Mouse (Mus musculus): ENCODE results near the gene Cd27. TPM values are rescaled to one million over a fixed set of nuclear protein-coding genes. Genes with fewer than 3 reads are reported as not detected.

Cd27 gene
- polyA plus RNA-seq, 1 experiment from 2014 or later, result 0.24 TPM

GRCm38 (mm10) chr6:125192016-125192714 lies 44.6 kb downstream of the Cd27 start:
- H3K9me3 ChIP-seq (replicated peaks; ENCODE audit: control insufficient read depth, low read length), result no peaks in the 10 kb centered on the region
- DNase-seq (ENCODE audit: low spot score), result peak; percentile 97
- ATAC-seq, result peak; percentile 93
- H3K36me3 ChIP-seq (ENCODE audit: control insufficient read depth, insufficient read depth, low read length), result peaks cover 40% of the 10 kb centered on the region
- H3K9ac ChIP-seq (ENCODE audit: low read length), result peak overlapping the region; percentile 81
- peak overlapping the region; percentile 99 for H3K27ac ChIP-seq (ENCODE audit: low read depth, low read length)
- WGBS, result under 1% methylated on average over 34 of the region's 34 CpGs
- no peaks in the 10 kb centered on the region for H3K27me3 ChIP-seq (replicated peaks; ENCODE audit: control insufficient read depth, insufficient read depth, low read length)
- H3K4me2 ChIP-seq (ENCODE audit: low read length), result peak overlapping the region; percentile 84
- H3K4me3 ChIP-seq (ENCODE audit: low read depth, low read length), result peak overlapping the region; percentile 51
- H3K4me1 ChIP-seq (ENCODE audit: control insufficient read depth, insufficient read depth, low read length), result peaks cover 7% of the 10 kb centered on the region

- Histone ChIP-seq H3K9ac (ENCODE audit: low read length) (peak within 1 kb of the TSS; percentile 81), H3K4me3 (ENCODE audit: low read depth, low read length) (peak within 1 kb of the TSS; percentile 51), H3K36me3 (ENCODE audit: control insufficient read depth, insufficient read depth, low read length) (peaks cover 47% of the 10 kb centered on the region), H3K4me2 (ENCODE audit: low read length) (peak within 1 kb of the TSS; percentile 84), H3K9me3 (replicated peaks; ENCODE audit: control insufficient read depth, low read length) (no peaks in the 10 kb centered on the region), H3K4me1 (ENCODE audit: control insufficient read depth, insufficient read depth, low read length) (peaks cover 7% of the 10 kb centered on the region), H3K27me3 (replicated peaks; ENCODE audit: control insufficient read depth, insufficient read depth, low read length) (no peaks in the 10 kb centered on the region), H3K27ac (ENCODE audit: low read depth, low read length) (peak within 1 kb of the TSS; percentile 99)
- peak; percentile 97 for ATAC-seq
- under 1% methylated on average over 54 of the region's 54 CpGs for WGBS
- DNase-seq (ENCODE audit: low spot score), result peak; percentile 99
These were observed 45.3 kb downstream of the Cd27 start, which contains the start of the genes Ncapd2 and Mrpl51 for GRCm38 (mm10) chr6:125191332-125192015. Gene Ncapd2 (minus strand): TSS chr6:125191701. Gene Mrpl51 (plus strand): TSS chr6:125191801.

- H3K4me3 ChIP-seq (ENCODE audit: low read depth, low read length), result peak overlapping the region; percentile 51
- H3K36me3 ChIP-seq (ENCODE audit: control insufficient read depth, insufficient read depth, low read length), result peaks cover 54% of the 10 kb centered on the region
- ATAC-seq (no peak), DNase-seq (ENCODE audit: low spot score) (peak; percentile 16)
- H3K9ac ChIP-seq (ENCODE audit: low read length), result peak overlapping the region; percentile 71
- H3K4me1 ChIP-seq (ENCODE audit: control insufficient read depth, insufficient read depth, low read length), result peaks cover 7% of the 10 kb centered on the region
- H3K27ac ChIP-seq (ENCODE audit: low read depth, low read length), result no peak overlapping the region; the same call in 1 of the 2 replicates
- H3K9me3 ChIP-seq (replicated peaks; ENCODE audit: control insufficient read depth, low read length), result no peaks in the 10 kb centered on the region
- H3K27me3 ChIP-seq (replicated peaks; ENCODE audit: control insufficient read depth, insufficient read depth, low read length), result no peaks in the 10 kb centered on the region
- H3K4me2 ChIP-seq (ENCODE audit: low read length), result peak overlapping the region; percentile 60
These were observed 46.0 kb downstream of the Cd27 start for GRCm38 (mm10) chr6:125190816-125191215.

- H3K36me3 ChIP-seq (ENCODE audit: control insufficient read depth, insufficient read depth, low read length), result peaks cover 79% of the 10 kb centered on the region
- H3K27ac ChIP-seq (ENCODE audit: low read depth, low read length), result no peak overlapping the region
- H3K4me1 ChIP-seq (ENCODE audit: control insufficient read depth, insufficient read depth, low read length), result 0 out of 2 replicates have a peak, but pooled peaks cover 2% of the 10 kb centered on the region
- H3K4me3 ChIP-seq (ENCODE audit: low read depth, low read length), result no peak overlapping the region
- H3K4me2 ChIP-seq (ENCODE audit: low read length), result no peak overlapping the region
- WGBS, result 97% methylated on average over 10 of the region's 10 CpGs
- ATAC-seq (no peak), DNase-seq (ENCODE audit: low spot score) (no peak)
- H3K9me3 ChIP-seq (replicated peaks; ENCODE audit: control insufficient read depth, low read length), result no peaks in the 10 kb centered on the region
- no peaks in the 10 kb centered on the region for H3K27me3 ChIP-seq (replicated peaks; ENCODE audit: control insufficient read depth, insufficient read depth, low read length)
- H3K9ac ChIP-seq (ENCODE audit: low read length), result no peak overlapping the region
These were observed 50.6 kb downstream of the Cd27 start for GRCm38 (mm10) chr6:125186203-125186602.

Small RNAs within 50 kb of the gene (microRNA-seq; reads per million reads assigned to microRNA genes)
- 0.93 reads per million for gene Mir3098
- gene Mir8113, result not detected

Other genes with a start within 250 kb of the Cd27 start
- 22.6 and 28.0 TPM in 2 replicates for gene Pianp, start 240.3 kb downstream of the Cd27 start, polyA plus RNA-seq (2014; fragmentation: Nextera tagmentation; extraction: Ambion mirVana)
- gene Zfp384, start 227.9 kb downstream of the Cd27 start, polyA plus RNA-seq (2014; fragmentation: Nextera tagmentation; extraction: Ambion mirVana), result 8.4 and 9.8 TPM in 2 replicates
- gene Ing4, start 197.2 kb downstream of the Cd27 start, polyA plus RNA-seq (2014; fragmentation: Nextera tagmentation; extraction: Ambion mirVana), result 178 and 181 TPM in 2 replicates
- 10.2 and 14.8 TPM in 2 replicates for gene Acrbp, start 187.3 kb downstream of the Cd27 start, polyA plus RNA-seq (2014; fragmentation: Nextera tagmentation; extraction: Ambion mirVana)
- 0.21 and 0.81 TPM in 2 replicates for gene Lpar5, start 169.1 kb downstream of the Cd27 start, polyA plus RNA-seq (2014; fragmentation: Nextera tagmentation; extraction: Ambion mirVana)
- 61.1 and 66.1 TPM in 2 replicates for gene Chd4, start 141.0 kb downstream of the Cd27 start, polyA plus RNA-seq (2014; fragmentation: Nextera tagmentation; extraction: Ambion mirVana)
- 46.8 and 52.7 TPM in 2 replicates for gene Nop2, start 105.1 kb downstream of the Cd27 start, polyA plus RNA-seq (2014; fragmentation: Nextera tagmentation; extraction: Ambion mirVana)
- 10.8 and 13.4 TPM in 2 replicates for gene Iffo1, start 91.8 kb downstream of the Cd27 start, polyA plus RNA-seq (2014; fragmentation: Nextera tagmentation; extraction: Ambion mirVana)
- gene Gapdh, start 70.5 kb downstream of the Cd27 start, polyA plus RNA-seq (2014; fragmentation: Nextera tagmentation; extraction: Ambion mirVana), result 1,676 and 1,964 TPM in 2 replicates
- gene Ncapd2, start 45.3 kb downstream of the Cd27 start, polyA plus RNA-seq (2014; fragmentation: Nextera tagmentation; extraction: Ambion mirVana), result 64.4 and 67.6 TPM in 2 replicates
- 160 and 179 TPM in 2 replicates for gene Mrpl51, start 45.2 kb downstream of the Cd27 start, polyA plus RNA-seq (2014; fragmentation: Nextera tagmentation; extraction: Ambion mirVana)
- 1.7 and 2.7 TPM in 2 replicates for gene Vamp1, start 21.5 kb downstream of the Cd27 start, polyA plus RNA-seq (2014; fragmentation: Nextera tagmentation; extraction: Ambion mirVana)
- gene Tapbpl, start 5.2 kb downstream of the Cd27 start, polyA plus RNA-seq (2014; fragmentation: Nextera tagmentation; extraction: Ambion mirVana), result 1.8 and 2.6 TPM in 2 replicates
- gene Tuba3a, start 49.0 kb upstream of the Cd27 start, polyA plus RNA-seq (2014; fragmentation: Nextera tagmentation; extraction: Ambion mirVana), result 0.15 TPM in 1 of 2 replicates, not detected in the other
- gene Ltbr, start 76.9 kb upstream of the Cd27 start, polyA plus RNA-seq (2014; fragmentation: Nextera tagmentation; extraction: Ambion mirVana), result 10.8 and 12.9 TPM in 2 replicates
- gene Scnn1a, start 83.6 kb upstream of the Cd27 start, polyA plus RNA-seq (2014; fragmentation: Nextera tagmentation; extraction: Ambion mirVana), result 0.29 and 0.37 TPM in 2 replicates
- 14.2 and 16.2 TPM in 2 replicates for gene Tnfrsf1a, start 112.4 kb upstream of the Cd27 start, polyA plus RNA-seq (2014; fragmentation: Nextera tagmentation; extraction: Ambion mirVana)
- gene Plekhg6, start 143.8 kb upstream of the Cd27 start, polyA plus RNA-seq (2014; fragmentation: Nextera tagmentation; extraction: Ambion mirVana), result 0.16 TPM in 1 of 2 replicates, not detected in the other

Data from forebrain, embryonic 14.5 days (tissue).